Mouse (Mus musculus): Measurements from ENCODE around the gene Klrb1b. TPM values are rescaled to one million over a fixed set of nuclear protein-coding genes. Genes with fewer than 3 reads are reported as not detected.

Klrb1b gene
- not detected for total RNA-seq (2021)
- long read RNA-seq, experiment 1, result 0 reads
- long read RNA-seq, experiment 2, result 0 reads

GRCm38 (mm10) chr6:128826132-128826531 lies at the start of gene Klrb1b, which contains the start of gene Gm44511:
Klrb1b (minus strand) TSS chr6:128826331.
Gm44511 (minus strand) TSS chr6:128826315.
- DNase-seq (ENCODE audit: low spot score in 2 of 2), result no peak

DNA sequence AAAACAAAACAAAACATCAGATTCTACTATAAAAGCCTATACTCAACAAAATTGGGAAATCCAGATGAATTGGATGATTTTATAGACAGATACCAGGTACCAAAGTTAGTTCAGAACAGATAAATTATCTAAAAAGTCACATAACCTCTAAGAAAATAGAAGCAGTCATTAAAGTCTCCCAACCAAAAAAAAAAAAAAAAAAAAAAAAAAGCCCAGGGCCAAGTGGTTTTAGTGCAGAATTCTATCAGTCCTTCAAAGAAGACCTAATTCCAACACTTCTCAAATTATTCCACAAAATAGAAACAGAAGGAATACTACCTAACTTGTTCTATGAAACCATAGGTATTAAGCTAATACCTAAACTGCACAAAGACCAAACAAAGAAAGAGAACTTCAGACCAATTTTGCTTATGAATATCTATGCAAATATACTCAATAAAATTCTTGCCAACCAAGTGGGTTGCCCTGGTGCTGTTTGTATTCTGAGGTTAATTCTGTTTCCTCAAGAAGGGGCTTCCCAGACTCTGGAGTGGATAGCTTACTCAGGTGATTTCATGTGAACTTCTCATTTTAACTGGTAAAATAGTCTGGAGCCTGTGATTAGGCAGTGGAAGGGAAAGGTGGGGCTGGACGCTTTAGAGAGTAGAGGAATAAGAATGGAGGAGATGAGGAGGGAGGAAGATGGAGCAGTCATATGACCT lies 45.9 kb upstream of the Klrb1b start:
- DNase-seq (ENCODE audit: low spot score in 2 of 2), result no peak

DNA sequence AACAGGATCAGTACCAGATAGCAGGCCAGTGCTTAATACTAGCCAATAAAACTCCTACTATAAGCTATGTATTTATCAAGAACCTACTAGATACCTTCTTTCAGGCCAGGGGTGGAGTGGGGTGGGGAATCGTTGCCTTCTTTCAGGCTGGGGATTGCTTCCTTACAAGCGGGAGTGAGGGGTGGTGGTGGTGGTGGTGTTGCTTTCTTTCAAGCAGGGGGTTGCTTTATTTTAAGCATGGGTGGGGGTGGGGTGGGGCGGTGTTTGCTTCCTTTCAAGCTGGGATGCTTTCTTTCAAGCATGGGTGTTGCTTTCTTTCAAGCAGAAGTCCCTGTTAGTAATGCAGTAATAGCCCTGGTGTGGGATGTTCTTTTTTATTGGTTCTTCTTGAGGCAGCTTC lies 42.7 kb upstream of the Klrb1b start:
- DNase-seq (ENCODE audit: low spot score in 2 of 2), result no peak

DNA sequence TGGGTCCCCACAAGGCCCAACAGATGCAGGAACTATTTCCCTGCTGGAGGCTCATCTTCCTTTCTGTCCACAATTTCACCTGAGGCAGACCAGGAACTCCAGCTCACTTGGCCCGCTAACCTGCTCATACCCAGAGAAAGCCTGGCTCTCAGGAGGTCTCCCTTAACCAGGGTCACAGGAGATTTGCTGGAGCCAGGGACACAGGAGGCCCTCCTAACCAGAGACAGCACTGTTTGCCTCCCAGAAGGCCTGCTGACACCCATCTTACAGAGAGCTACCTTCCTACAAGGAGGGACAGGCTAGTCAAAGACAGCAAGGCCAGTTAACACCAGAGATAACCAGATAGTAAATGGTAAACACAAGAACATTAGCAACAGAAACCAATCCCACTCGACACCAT lies 31.8 kb upstream of the Klrb1b start:
- no peak for DNase-seq (ENCODE audit: low spot score in 2 of 2)

GRCm38 (mm10) chr6:128856250-128856649 lies 30.1 kb upstream of the Klrb1b start:
- DNase-seq (ENCODE audit: low spot score in 2 of 2), result peak in 1 of 2 experiments; percentile 24

DNA sequence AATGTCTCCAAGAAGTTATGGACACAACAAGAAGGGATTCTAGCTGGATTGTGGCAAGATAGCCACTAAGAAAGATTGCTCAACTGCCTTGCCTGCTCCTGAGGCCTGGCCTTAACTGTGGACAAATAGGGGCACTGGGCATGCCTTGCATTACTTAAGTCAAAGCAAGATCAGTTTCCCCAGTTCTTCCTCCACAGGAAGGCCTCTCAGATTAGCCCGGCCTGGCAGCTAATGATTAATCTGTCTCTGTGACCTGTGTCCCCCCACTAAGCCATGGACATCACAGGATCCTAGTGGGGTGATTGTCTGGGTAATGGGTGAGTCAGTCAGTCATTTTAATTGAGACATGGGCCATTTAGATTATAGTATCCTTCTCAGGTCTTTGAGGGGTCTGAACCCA lies 29.3 kb upstream of the Klrb1b start:
- DNase-seq (ENCODE audit: low spot score in 2 of 2), result no peak

- no peak for DNase-seq (ENCODE audit: low spot score in 2 of 2)
Measured at GRCm38 (mm10) chr6:128854895-128855294, 28.8 kb upstream of the Klrb1b start.

GRCm38 (mm10) chr6:128854024-128854820 lies 28.1 kb upstream of the Klrb1b start:
- DNase-seq (ENCODE audit: low spot score in 2 of 2), result peak; percentile 61 to 66

DNA sequence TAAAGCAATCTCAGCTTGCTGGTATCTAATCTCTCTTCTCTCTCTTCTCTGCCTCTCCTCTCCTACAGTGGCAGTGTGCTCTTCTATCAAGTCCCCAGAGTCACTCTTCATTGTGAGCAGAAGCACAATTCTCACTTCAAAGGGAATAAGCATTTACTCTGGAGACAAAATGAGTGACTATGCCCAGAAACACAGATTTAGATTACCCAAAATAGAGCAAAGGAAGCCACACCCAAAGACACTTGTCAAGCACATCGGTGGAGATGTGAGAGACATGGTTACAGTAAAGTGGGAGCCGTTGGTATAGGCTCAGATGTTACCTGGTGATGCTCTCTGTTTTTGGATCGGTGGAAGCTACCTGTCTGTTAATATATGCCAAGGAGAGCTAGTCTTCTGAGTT lies 26.6 kb upstream of the Klrb1b start:
- DNase-seq (ENCODE audit: low spot score in 2 of 2), result no peak

DNA sequence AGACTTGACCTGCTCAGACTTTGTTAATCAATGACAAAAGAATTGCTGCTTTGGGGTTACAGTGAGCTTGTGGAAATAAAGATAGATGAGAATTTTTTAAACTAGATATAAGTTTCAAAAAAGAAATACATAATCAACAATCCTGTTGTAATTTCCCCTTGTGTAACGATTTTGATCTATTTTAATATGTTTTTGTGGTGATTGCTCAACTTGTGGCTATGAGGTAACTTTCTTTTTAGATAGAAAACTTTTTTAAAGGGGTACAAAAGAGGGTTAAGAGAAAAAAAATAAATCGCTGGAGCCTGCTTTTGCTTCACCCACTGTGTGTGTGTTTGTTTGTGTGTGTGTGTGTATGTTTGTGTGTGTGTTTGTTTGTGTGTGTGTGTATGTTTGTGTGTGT lies 25.0 kb upstream of the Klrb1b start:
- DNase-seq (ENCODE audit: low spot score in 2 of 2), result no peak

DNA sequence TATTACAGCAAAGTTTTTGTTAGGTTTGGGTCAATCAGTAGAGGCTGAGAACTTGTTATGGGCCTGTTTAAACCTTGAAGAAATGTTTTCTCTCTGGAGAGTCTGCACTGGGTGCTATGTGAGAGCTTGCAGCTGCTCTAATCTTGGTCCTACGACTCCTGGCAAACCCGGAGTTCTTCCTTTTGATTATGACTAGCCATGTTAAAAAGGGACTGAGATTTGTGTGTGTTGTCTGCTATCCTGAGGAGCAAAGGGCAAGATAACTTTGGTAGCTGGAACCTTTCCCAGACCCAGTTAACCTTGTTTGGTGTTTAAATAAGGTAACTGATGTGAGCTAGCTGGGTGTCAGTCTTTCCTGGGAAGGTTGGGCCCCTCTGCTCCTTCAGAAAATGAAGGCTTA lies 24.5 kb upstream of the Klrb1b start:
- DNase-seq (ENCODE audit: low spot score in 2 of 2), result no peak

- DNase-seq (ENCODE audit: low spot score in 2 of 2), result peak; percentile 42 to 48
Measured at GRCm38 (mm10) chr6:128849902-128850301, 23.8 kb upstream of the Klrb1b start.

DNA sequence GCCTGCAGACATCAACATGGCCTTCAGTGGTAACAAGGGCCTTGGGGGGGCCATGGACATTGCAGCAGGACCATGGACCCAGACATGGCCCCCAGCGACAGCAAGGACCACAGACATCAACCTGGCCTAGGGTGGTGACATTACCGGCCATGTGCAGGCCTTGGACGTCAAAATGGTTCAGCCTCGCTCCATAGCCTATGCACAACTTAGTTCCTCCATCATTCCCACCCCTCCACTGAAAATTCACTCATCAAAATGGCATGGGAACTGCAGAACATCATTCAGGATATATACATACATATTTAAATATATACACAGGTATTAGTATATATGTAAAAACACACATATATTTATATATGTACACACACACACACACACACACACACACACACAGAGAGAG lies 21.3 kb upstream of the Klrb1b start:
- DNase-seq (ENCODE audit: low spot score in 2 of 2), result no peak

- no peak for DNase-seq (ENCODE audit: low spot score in 2 of 2)
Measured at GRCm38 (mm10) chr6:128845998-128846542, 19.9 kb upstream of the Klrb1b start.

- DNase-seq (ENCODE audit: low spot score in 2 of 2), result peak; percentile 72 to 81
Measured at GRCm38 (mm10) chr6:128845319-128845979, 19.3 kb upstream of the Klrb1b start.

- no peak for DNase-seq (ENCODE audit: low spot score in 2 of 2)
Measured at GRCm38 (mm10) chr6:128844586-128845080, 18.5 kb upstream of the Klrb1b start.

DNA sequence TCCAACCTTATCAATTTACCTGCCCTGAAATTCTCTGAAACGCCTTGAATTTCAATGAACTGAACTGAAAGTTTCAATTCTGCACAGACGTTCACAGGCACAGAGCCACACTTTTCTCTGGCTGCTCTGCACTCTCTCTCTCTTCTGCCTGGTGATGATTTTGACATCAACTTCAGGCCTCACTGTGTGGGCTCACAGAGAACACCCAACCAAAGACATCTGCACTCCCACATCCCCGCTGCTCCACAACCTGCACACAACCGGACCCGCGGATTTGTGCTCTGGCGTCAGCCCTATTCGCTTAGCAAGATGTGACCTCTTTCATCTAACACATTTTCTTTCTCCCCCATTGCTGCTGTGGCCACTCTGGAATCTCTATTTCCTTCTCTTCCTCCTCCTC lies 18.0 kb upstream of the Klrb1b start:
- peak; percentile 18 to 44 for DNase-seq (ENCODE audit: low spot score in 2 of 2)

GRCm38 (mm10) chr6:128843479-128843992 lies 17.4 kb upstream of the Klrb1b start:
- peak; percentile 25 to 29 for DNase-seq (ENCODE audit: low spot score in 2 of 2)

- DNase-seq (ENCODE audit: low spot score in 2 of 2), result peak; percentile 91 to 93
Measured at GRCm38 (mm10) chr6:128842945-128843478, 16.9 kb upstream of the Klrb1b start.

DNA sequence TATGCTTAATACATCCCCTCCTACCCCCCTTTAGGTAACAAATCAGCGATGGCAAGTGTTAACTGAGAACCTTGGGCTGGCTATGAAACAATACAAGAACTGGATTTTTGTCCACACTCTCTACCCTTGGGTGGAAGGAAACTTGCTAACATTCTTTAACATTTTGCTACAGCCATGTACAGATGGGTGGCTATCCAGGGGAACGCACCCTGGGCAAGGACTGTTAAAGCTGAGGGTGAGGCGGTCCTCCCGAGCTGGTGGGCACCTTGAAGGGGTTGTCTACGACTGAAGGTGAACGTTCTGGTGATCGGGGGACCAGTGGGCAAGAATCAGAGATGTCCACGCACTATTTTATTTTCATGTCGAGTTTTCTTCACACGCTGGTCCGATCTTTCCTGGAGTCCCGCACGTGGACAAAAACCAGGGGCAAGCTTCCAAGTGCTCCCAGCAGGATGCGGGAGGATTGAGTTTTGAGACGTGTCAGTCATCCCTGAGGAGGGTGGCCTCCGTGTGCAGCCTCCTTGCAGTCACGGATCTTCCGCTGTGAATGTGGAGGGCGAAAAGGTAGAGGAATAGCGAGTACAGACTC lies 16.3 kb upstream of the Klrb1b start:
- DNase-seq (ENCODE audit: low spot score in 2 of 2), result no peak

Measured in left cerebral cortex, adult 18-20 months (tissue).